Mouse (Mus musculus): ENCODE measurements around the gene Gm5108.

- no peak for TF ChIP-seq CTCF (IDR thresholded peaks at IDR 0.05; ENCODE audit: control insufficient read depth, insufficient read depth, insufficient read length)
- no peak for TF ChIP-seq MYOG (IDR thresholded peaks at IDR 0.05; ENCODE audit: control insufficient read depth, extremely low read depth, insufficient read length)
- TF ChIP-seq MAX (IDR thresholded peaks at IDR 0.05) = no peak
Measured at GRCm38 (mm10) chr5:68020870-68021269, 79.4 kb downstream of the Gm5108 start.

Data from C2C12 (cell line).